Mouse (Mus musculus): ENCODE results near the gene Apod.
A peak's percentile ranks its signal among the peaks of the same experiment; 100 is the strongest.
"Not testable (repeated sequence)": the region's sequence is repeated elsewhere in the genome, so short reads cannot be mapped to it uniquely, and the experiment has no call there.

Gene Apod

DNA sequence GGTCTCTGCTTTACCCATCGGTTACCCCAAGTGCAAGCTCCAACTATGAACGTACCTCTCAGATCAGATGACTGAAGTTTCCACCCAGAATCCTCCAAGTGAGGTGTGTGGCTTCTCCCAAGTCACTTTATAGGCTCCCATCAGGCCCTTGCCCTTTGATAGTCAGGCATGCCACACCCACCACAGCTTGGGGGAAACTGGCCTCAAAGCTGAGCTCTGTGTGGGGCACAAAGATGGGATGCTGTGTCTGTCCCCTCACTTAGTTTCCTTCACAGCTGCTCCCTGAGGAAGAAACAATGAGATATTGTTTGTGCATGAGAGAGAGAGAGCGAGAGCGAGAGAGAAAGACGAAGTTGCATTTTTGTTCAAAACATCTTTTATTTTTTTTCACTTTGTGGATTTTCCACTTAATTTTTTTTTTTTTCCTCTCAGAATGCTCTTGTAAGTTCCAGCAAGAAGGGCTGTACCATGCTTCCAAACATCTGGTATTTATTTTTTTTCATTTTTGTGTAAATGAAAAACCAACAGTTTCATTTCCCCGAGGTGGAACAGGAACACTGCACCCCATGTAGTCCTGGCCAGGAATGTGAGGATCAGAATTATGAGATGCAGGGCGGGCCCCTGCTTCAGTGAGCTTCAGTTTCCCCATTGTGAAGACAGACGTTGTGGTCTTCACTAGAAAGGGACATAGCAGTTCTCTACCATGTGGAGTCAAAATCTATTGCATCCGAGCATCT is at the start of gene Apod:
Gene Apod (minus strand): TSS at position 312 of the 737 bp plus-strand sequence.
- no peak for DNase-seq (ENCODE audit: extremely low read depth, low read depth)

DNA sequence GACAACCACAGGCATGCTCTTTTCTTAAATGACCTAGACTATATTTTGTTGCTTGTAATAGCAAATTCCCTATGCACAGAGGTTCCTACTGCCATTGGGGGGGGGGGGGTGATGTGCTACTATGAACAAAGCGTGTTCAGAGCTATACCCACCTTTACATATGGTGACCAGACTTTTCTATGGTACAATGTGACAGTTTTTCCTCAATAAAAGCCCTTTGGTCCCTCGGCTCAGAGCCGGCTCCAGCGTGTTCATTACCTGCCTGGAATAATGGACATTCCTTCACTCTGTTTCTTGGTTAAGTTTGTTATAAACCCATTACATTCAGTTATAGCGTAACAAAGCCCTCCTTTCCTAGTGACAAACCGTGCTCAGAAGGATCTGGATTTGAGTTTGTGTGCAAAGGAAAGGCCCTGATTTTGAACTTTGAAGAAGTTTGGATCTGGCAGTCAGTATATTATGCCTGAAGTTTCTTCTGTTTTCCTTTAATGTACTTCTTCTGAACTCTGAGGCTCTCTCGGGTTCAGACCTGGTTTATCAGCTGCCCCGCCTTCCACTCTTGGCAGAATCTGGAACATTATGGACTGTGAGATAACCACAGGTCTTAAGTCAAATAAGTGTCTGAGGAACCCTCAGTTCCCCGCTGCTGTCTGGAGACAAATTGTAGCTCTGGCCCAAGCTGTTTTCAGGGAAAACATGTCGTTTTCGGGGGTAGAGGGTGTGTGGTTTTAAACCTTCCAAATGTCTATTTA is 49.3 kb upstream of the Apod start:
- DNase-seq (ENCODE audit: extremely low read depth, low read depth), result peak; percentile 78

DNA sequence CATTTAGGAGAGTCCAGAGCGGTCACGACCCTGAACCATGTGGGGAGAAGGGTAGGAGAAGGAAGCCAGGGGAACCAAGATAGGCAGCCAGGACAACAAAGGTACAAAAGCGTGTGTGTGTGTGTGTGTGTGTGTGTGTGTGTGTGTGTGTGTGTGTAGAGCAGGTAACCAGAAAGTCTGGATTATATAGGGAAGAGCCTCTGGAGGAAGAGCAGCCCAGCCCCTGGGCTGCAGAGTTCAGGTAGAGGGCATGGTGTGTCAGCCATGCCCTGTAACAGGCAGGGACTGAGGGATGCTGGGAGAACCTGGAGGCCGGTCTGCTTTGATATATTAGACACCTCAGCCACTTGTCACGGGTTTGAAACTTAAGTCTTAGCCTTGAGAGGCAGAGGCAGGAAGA is 44.9 kb upstream of the Apod start:
- no peak for DNase-seq (ENCODE audit: extremely low read depth, low read depth)

DNA sequence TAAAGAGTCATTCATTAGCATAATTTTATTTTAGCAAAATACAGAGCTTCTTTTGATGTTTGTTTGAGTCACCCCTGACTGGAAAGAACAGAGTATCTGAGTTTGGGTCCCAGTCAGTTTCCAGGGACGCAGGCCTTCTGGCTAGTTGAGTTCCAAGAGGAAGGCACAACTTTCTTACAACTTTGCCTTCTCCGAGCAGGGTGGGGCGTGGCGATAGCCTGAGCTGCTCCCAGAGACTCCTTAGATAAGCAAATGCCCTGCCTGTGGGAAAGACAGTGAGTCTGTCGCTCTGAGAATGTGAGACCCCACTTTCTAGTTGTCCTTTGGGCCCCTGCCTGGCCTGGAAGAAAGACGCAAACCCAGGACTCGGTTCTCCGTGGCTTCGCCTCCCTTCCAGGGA is 44.4 kb upstream of the Apod start:
- peak; percentile 53 for DNase-seq (ENCODE audit: extremely low read depth, low read depth)

DNA sequence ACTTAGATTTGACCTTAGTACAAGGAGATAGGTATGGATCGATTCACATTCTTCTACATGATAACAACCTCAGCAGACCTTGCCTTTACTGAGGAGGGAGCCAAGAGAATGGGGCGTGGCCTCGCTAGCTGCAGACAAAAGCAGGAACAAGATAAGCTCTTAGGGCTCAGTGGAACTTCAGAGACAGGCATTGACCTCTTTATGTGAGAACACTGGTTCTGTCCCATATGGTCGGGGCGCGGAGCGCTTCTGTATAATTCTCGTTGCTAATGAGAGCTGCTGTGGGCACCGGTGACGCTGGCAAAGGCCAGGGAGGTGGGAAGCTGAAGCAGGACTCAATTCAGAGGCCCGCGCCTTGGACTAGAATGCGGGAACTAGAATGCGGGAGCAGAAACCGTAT is 44.0 kb upstream of the Apod start:
- peak; percentile 82 for DNase-seq (ENCODE audit: extremely low read depth, low read depth)

DNA sequence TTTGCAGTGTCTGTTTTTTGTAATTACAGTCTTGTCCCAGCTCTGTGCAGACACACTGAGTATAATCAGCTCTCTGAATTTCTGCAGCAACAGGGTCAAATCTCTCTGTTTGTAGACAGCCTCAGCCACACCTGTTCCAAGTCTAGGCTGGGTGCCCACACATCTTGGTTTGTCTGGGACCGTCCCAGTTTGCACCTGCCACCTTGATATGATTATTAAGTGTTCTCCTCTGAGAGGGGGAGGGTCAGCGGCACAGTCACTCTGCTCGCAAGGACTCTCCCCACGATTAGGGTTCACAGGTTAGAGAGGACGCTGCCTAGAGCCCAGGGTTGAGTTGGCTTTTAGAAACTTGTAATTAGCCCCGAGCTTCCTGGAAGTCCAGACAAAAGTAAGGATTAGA is 41.3 kb upstream of the Apod start:
- no peak for DNase-seq (ENCODE audit: extremely low read depth, low read depth)

DNA sequence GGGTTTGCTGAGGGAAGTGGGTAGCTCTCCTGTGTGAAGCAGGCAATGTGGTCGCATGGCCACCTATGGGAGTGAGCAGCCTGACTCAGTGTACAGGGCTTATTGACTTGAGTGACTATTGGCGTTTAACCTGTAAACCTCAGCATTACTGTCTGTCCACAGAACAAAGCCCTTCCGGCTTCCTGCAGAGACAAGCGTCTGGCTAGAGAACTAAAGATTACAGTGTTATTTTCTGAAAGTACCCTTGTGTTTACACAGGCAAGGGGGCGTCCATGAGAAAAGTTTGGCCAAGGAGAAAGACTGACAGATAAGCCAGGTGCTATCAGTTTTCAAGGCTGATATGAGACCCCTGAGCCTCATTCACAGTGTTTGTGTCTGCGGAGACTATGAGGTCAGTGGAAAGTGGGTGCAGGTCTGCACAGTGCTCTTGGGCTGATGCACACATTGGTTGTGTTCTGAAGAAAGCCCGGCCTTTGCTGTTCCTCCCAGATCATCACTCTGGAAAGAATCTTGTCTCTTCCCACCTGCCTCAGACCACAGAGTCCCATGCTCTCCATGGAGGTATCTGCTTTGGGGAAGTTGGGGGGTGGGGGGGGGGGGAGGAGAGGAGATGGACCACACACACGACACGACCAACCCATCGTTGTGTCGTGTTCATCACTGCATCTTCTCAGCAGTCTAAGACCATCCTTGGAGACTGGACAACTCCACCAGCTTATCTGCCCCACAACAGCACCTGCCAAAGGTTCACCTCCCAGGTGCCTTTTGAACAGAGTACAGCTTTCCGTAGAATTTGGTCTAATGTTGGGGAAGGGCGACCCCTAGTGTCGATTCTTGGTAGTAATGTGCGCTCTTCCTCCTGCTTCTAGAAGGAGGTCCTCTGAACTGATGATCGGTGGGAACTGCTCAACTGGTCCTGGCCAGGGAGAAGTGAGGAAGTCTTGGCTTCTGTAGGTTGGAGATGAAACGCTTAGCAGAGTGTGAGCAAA is 40.0 kb upstream of the Apod start:
- DNase-seq (ENCODE audit: extremely low read depth, low read depth), result peak; percentile 46

DNA sequence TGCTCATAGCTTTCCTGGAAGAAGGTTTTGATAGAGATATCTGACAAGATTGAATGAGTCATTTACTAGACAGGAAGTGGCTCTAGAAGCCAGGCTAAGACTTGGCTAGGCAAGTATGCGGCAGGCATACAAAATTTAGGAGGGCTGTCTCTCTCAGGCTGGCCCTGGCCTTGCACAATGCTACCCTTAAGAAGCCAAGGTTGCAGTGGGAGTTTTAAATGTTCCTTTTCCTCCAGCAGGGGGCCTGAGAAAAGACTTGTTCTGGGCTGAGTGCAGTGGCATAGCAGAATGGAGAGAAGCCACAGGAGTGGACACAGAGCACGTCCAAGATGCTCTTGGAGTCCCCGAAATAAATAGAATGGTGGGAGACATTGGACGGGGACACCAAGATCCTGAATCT is 38.4 kb upstream of the Apod start:
- DNase-seq (ENCODE audit: extremely low read depth, low read depth), result no peak

DNA sequence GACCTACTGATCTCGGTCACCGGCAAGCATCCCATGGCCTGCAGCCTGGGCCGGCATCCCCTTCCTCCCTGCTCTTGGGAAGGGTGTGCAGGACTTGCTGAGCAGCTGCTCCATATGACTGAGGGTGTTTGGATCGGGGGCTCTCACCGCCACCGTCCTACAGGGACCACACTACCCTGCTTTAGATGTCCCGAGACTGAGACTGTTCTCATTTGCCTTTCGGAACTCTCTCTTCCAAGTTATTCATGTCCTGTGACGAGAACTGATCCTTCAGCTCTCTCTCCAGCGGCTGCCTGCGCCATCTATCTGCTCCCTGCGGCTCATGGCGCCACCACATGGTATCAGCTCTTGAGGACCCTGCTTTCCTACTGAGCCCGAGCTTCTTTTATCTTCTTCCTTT is 33.0 kb upstream of the Apod start:
- no peak for DNase-seq (ENCODE audit: extremely low read depth, low read depth)

DNA sequence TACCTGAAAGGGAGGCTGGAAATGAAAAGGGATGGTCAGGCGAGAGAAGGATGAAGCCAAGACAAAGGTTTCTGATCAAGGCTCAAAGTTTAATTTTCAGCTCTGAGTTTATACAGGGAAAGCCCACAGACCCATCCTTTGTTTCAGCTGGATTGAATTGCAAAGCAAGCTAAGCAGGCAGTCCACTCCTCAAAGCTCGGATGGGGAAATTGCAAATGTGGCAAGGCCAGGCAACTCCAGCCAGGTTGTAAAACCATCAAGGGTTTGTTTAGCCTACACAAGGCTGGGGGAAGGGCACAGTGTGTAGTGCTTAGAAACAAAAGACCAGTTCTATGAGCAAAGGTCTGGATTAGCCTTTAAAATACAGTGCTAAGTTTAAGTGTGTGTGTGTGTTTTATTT is 28.4 kb upstream of the Apod start:
- DNase-seq (ENCODE audit: extremely low read depth, low read depth), result no peak

DNA sequence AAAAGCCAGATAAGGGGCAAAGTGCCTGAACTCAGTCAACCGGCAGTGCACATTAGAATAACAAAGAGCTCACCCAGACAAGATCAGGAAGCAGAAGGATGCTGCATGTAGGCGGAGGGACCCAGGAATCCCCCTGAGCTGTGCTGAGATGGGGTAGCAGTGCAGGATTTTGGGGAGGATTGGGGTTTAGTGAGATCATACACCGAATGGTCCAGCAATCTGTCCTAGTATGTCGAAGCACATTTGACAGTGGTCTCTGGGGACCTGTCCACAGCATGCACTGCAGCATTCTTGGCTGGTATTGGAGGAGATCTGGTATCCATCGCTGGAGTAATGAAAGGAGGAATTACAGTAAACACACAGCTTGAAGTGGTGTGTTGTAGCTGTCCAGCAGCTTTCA is 27.9 kb upstream of the Apod start:
- DNase-seq (ENCODE audit: extremely low read depth, low read depth), result no peak

DNA sequence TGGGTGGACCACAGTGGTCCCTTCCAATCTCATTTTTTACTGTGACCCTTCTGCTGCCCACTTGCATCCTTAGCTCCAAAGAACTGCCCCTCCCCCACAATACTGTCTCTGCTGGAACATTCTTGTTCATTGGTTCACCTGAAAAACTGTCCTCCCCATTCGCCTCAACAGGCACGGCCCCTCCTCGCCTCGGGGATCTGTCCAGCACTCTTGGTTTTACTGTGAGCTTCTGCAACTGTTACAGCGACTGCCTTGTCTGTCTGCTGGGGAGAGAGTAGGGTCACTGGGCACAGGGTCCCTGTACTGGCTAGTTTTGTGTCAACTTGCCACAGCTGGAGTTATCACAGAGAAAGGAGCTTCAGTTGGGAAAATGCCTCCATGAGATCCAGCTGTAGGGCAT is 24.7 kb upstream of the Apod start:
- no peak for DNase-seq (ENCODE audit: extremely low read depth, low read depth)

DNA sequence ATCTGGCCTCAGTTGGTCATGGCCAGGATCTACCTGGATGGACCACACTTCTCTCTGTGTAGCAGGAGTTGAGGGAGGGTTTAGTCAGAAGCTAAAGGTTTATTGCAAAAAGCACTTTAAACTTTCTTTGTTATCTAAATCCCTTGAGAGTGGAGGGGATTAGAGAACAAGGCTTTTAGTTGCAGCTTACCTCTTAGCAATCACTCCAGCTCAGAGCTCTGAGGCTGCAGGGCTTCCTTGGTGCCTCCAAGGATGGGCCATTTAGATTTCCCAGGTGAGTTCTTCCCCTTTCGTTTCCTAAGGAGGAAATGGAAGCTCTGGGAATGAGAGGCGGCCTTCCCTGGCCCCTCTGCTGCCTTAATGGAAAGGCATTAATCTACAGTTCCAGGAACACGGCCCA is 23.3 kb upstream of the Apod start:
- DNase-seq (ENCODE audit: extremely low read depth, low read depth), result no peak

DNA sequence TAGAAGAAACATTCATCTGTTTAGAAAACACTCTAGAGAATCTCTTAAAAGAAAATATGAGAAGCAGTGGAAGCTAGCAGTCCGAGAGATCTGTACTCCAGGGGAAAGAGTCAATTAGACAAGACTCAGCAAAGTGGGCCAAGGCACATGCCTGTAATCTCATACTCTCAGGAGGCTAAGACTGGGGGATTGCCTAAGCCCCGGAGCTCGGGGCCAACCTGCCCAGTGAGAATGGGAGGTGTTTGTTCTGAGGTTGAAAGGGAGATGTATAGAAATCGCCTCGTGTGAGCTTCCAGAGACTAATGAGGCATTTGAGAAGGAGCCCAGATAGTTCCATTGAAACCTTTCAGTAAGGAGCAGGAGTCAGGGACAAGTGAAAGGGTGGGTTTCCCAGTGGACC is 20.2 kb upstream of the Apod start:
- no peak for DNase-seq (ENCODE audit: extremely low read depth, low read depth)

DNA sequence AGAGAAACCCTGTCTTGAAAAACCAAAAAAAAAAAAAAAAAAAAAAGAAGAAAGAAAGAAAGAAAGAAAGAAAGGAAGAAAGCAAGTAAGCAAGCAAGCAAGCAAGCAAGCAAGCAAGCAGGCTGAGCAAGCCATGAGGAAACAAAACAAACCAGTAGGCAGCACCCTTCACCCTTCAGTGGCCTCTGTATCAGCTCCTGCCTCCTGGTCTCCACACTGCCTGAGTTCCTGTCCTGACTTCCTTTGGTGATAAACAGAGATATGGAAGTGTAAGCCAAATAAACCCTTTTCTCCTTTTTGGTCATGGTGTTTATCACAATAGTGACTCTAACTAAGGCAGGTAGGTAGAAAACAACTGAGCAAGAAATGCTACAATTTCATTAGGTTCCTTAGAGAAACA is 18.0 kb upstream of the Apod start:
- DNase-seq (ENCODE audit: extremely low read depth, low read depth), result peak; percentile 80

DNA sequence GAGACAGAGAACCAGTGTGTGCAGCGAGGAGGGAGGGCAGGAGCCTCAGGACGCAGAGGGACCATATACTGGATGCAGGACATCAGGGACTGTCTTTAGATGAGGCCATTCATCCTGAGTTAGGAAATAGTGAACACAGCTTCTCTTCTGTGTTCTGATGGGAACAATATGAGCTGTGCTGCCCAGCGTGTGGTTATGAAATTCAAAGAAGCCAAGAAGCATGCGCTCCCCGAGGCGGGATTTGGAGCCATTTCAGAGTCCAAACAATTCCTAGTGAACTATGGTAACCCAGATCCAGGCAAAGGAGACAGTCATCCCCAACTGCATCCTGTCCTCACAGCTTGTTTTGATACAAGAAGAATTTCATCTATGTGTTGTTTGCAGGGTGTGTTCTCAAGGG is 16.4 kb upstream of the Apod start:
- not testable (repeated sequence) for DNase-seq (ENCODE audit: extremely low read depth, low read depth)

DNA sequence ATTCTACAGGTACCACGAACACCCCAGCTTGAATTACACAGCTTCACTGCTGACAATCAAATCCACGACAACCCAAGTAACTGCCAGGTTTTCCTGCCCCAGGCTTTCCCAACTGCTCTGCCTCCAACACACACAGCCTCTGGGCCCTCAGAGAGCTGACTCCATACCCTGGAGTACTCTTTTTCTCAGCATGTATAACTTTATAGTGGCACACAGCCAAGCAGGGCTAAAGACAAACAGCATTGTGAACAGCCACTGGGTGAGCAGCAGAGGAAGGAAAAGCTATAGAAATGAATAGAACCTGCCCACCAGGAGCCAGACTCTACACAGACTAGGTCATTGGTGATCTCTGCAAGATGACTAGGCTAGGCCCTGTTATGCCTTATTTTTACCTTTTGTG is 15.1 kb upstream of the Apod start:
- DNase-seq (ENCODE audit: extremely low read depth, low read depth), result no peak

DNA sequence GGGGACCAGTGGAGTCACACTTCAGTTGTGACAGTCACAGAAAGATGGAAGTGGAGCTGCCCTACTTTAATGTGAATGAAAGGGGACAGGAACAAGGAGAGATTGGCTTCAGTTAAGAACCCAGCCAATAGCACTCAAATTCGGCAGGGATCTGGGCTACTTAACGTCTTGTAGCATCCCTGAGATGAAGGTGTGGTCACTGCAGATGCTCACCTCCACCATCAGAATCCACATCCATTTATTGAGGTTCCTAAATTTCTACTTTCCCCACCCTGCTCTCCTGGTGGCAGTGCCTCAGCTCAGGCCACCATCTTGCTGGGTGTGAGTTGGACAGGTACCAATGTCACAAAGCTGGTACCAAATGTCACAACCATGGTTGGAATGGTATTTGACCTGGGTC is 13.3 kb upstream of the Apod start:
- DNase-seq (ENCODE audit: extremely low read depth, low read depth), result no peak

DNA sequence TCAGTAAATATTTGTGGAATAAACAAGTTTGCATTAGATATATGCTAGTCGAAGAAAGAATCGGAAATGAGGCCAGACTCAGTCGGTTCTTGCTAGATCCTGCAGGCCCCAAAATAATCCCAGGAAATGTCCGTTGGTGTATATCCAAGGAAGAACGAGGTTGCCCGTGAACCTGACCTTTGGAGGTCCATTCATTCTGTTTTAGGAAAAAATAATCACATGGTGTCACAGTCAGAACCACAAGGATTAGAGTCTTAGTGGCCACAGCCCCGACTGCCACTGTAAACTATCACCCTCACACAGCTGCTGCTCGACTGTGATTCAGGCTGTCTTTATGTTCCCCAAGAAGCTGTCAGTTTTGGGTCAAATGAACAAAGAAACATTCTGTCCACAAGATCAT is 12.8 kb upstream of the Apod start:
- no peak for DNase-seq (ENCODE audit: extremely low read depth, low read depth)

DNA sequence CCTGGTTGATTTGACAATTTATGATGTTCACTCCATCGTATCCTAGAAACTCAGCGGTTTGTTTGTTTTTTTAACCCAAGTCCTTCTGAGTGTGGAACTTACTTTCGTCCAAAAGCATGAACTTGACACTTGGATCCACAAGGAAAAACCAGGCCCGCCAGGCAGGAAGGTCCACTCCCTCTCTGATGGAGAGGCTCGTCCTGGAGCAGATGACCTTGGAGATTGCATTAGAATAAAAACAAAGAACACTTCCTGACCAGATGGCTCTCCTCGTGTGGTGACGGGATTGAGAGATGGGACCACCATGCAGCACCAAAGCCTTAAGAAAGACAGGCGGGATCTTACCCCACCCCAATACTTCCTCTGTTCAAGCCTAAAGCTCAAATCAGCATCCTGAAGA is 12.1 kb upstream of the Apod start:
- DNase-seq (ENCODE audit: extremely low read depth, low read depth), result no peak

DNA sequence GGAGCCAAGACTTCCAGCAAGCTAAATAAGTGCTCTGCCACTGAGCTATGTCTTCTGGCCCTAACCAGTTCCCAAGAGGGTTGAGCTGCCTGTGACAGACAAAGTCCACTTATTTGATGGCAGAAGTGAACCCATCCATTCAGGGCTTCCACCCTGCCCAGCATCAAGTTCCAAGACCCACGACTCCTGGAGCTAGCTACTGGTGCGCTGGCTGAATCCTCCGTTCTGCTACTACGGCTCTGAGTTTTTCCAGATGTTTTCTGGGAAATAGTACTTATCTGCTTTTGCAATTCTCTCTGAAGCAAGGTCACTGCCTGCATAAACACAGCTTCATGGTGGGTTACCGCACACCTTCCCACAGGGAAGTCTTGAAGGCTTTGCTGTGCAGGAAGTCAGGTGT is 11.4 kb upstream of the Apod start:
- no peak for DNase-seq (ENCODE audit: extremely low read depth, low read depth)

DNA sequence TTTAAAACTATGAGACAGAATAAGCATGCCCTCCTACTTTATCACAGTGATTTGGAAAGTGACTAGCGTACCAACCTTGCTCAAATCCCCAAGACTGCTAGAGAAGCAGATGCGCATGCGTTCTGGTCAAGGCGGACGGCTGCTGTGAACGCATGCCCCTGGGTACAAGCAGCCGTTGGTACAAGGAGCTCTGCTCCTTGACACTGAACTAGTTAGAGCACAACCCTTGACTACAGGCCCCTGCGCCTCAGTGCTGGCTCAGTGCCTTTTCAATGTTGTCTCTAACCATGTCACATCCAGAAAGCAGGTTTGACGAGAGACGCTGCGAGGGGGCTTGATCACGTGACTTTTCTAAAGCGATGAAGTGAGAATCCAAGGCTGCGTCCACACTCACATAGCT is 10.5 kb upstream of the Apod start:
- no peak for DNase-seq (ENCODE audit: extremely low read depth, low read depth)
